Mouse (Mus musculus): Measurements from ENCODE around the gene Flywch2.

Gene Flywch2

DNA sequence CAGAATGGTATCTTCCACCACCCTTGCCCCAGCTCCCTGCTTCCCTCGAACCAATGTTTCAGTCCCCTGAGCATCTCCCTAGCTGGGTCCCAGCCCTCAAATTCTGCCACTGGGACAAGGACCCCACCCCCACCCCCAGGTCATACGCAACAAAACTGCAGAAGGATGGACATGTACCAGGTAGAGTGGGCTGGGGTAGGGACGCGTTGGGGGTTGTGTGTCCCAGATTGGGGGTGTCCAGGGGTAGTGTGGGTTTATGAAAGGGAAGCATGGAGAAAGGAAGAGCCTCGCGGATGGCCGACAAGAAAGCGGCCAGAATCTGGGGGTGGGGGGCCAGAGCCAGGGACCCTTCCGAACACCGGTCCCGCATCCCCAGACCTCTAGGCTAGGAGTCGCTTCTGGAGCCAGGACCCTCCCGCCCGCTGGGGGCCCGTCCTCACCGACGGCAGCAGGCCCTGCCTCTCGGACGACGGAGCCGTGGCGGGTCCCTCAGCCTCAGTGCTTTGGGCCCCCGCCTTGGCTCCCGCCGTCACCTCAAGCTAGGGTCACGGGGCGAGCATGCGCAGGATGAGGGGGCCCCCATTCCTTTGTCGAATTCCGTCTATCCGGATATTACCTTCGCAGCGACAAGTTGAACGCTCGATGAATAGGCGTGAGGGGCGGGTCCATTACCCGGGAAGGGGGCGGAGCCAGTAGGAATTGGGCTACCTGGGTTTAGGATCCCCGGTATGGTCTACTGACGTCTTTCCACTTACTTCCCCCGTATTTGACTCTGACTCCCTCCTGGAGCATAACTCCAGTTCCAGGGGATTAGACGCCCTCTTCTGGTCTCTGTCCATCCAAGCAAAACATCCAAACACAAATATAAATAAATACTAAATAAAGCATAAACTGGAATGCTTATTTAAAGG, at the start of gene Flywch2:
TSS of gene Flywch2 (minus strand) at position 521 of the 911 bp plus-strand sequence.
- DNase-seq (ENCODE audit: low spot score), result peak; percentile 85

DNA sequence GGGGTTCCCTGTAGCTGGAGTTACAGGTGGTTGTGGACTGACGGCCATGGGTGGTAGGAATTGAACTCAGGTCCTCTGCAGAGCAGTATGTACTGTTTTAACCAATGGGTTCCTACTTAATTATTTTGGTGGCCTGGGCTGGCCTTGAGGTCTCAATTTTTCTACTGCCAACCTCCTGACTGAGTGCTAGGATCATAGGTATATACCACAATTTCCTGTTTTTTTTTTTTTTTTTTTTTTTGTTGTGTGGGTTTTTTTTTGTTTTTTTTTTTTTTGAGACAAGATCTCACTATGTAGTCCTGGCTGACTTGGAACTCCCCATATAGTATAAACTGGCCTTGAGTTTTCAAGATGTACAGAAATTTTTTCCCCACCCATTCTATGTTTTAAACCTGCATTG, 45.3 kb upstream of the Flywch2 start:
- DNase-seq (ENCODE audit: low spot score), result no peak

DNA sequence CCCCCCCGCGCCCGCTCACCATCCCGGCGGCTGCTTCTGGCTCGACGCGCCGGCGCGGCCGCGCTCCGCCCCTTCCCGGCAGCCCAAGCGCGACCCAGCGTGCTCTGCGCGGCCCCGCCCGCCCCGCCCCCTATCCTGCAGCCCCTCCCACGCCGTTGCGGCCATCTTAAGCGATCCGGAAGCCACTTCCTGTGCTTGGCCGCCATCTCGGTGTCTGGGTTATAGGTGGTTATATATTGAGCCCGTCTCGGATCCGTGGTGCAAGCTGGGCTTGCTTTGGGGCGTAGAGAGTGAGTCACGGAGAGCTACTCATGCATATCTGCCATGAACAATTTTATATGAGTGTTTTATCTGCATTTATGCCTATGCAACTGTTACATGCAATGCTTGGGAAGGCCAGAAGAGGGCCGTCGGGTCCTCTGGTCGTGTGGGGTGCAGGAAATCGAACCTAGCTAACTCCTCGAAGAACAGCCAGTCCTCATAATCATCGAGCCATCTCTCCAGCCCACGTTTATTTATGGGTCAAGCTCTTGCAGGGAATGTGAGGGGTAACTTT, 43.3 kb upstream of the Flywch2 start, which contains the start of gene Elob:
TSS of gene Elob (minus strand) at position 73 of the 556 bp plus-strand sequence.
- DNase-seq (ENCODE audit: low spot score), result peak; percentile 84

DNA sequence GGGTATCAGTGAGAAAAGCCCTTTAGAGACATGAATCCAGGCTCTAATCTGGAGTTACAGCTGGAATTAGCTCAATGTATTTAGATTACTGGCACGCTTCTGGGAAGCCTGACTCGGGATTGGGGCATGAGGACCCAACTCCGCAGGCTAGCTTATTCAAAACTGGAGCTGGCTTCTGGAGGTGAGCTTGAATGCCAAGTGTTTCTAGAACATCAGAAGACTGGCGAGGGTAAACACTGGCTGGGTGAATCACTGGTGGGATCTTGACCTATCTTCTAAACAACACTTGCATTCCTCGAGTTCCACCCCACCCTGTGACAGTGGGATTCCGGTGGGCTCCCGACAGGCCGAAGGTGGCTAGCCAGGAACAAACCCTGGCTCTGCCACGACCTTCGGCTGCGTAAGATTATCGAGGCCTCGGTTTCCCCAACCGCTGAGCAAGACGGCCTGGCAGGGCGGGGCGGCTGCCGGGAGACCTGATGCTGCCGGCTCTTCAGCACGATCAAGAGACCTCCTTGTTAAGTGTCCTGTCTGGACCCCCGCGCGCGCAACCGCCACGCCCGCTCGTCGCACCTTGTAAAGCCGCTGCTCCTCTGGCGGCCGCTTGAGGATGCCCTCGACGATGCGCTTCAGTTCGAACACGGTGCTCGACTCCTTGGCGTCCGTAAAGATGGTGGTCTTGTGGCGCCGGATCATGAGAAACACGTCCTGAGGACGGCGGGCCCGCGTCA, 42.6 kb upstream of the Flywch2 start:
- peak; percentile 34 for DNase-seq (ENCODE audit: low spot score)

DNA sequence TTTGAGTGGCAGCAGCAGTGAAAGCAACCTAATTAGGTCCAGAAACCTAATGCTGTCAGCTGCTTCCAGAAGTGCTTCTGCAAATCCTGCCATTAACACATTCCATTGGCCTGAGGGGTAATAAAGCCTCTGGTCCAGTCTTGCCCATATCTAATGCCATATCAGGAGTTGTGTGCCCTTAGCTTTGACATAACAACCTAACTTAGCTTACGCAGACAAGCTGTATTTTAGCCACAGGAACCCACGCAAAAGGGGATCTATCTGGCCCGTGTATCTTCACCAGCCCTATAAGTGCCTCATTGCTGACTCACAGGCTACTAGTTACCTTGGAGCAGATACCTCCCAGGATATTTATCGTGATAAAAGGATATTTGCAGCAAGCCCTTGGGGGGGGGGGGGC, 39.7 kb upstream of the Flywch2 start:
- no peak for DNase-seq (ENCODE audit: low spot score)

DNA sequence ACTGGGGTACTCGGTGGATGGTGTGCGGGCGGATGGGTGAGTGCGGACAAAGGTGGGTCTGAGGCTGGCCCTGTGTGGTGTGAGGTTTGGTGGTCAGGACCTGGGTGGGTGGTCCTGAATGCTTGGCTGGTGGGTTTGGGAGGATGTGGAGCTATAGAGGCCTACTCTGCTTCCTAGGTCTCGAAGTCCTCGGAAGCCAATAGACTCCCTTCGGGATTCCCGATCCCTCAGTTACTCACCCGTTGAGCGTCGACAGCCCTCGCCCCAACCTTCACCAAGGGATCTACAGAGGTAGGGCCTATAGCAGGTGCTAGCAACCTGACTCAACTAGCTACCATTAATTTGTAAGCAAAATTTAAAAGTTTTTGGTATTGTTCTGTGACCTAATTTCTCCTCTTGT, 37.7 kb upstream of the Flywch2 start:
- DNase-seq (ENCODE audit: low spot score), result no peak

DNA sequence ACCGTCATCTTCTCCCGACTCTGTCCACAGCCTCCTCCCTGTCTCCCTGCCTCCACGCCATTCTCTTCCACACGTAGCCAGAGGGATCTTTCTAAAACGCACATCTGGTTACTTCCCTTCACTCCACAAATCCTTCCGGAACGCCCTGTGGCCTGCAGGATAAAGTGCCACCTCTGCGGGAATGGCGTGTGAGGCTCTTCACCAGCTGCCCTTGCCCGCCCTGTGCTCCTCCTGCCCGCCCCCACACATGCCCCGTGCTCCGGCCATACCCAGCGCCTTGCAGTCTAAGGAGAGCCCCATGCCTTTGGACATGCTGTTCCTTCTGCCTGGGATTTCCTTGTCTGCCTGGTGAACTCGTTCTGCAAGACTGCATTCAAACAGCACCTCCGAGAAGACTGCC, 37.1 kb upstream of the Flywch2 start:
- no peak for DNase-seq (ENCODE audit: low spot score)

DNA sequence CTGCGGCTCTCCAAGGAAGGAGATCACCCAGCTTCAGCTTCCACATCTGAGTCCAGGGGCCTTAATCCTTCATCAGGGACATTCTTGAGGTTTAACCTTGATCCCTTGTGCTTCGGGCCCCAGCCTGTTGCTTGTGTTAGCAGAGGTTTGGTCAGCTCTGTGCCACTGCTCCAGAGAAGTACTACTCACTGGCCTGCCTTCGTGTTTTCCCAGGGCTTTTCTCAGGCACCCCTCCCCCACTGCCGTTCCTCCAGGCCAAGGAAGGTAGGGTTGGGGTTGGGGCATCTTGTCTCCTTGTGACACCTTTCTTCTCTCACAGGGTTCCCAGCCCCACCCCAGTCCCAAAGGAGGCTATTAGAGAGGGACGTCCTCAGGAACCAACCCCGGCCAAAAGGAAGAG, 36.2 kb upstream of the Flywch2 start:
- DNase-seq (ENCODE audit: low spot score), result no peak

DNA sequence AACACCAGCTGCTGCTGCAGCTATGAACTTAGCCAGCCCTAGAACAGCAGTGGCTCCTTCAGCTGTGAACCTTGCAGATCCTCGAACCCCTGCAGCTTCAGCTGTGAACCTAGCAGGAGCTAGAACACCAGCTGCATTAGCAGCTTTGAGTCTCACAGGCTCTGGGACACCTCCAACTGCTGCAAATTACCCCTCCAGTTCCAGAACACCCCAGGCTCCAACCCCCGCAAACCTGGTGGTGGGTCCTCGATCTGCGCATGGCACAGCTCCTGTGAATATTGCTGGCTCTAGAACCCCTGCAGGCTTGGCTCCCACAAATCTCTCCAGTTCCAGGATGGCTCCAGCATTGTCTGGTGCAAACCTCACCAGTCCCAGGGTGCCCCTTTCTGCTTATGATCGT, 34.9 kb upstream of the Flywch2 start:
- DNase-seq (ENCODE audit: low spot score), result no peak

DNA sequence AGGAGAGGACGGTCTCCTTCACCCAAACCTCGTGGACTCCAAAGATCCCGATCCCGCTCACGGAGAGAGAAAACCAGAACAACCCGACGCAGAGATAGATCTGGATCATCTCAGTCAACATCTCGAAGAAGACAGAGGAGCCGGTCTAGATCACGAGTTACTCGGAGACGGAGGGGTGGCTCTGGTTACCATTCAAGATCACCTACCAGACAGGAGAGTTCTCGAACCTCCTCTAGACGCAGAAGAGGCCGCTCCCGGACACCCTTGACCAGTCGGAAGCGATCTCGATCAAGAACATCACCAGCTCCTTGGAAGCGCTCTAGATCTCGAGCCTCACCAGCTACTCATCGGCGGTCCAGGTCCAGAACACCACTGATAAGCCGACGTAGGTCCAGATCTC, 33.4 kb upstream of the Flywch2 start:
- no peak for DNase-seq (ENCODE audit: low spot score)

DNA sequence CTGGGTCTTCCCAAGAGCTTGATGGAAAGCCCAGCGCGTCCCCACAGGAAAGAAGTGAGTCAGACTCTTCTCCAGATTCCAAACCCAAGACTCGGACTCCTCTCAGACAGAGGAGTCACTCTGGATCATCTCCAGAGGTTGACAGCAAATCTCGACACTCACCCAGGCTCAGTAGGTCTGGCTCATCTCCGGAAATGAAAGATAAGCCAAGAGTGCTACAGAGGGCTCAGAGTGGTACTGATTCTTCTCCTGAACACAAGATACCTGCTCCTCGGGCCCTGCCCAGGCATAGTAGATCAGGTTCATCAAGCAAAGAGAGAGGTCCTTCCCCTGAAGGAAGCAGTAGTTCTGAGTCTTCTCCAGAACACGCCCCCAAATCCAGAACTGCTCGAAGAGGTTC, 32.7 kb upstream of the Flywch2 start:
- no peak for DNase-seq (ENCODE audit: low spot score)

DNA sequence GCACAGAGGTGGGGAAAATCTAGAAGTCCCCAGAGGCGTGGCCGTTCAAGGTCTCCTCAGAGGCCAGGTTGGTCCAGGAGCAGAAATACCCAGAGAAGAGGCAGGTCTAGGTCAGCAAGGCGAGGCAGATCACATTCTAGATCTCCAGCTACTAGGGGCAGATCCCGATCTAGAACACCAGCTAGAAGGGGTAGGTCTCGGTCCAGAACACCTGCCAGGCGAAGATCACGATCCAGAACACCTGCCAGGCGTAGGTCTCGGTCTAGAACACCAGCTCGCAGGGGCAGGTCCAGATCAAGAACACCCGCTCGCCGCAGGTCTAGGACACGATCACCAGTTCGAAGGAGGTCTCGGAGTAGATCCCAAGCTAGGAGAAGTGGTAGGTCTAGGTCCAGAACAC, 29.8 kb upstream of the Flywch2 start:
- DNase-seq (ENCODE audit: low spot score), result no peak

DNA sequence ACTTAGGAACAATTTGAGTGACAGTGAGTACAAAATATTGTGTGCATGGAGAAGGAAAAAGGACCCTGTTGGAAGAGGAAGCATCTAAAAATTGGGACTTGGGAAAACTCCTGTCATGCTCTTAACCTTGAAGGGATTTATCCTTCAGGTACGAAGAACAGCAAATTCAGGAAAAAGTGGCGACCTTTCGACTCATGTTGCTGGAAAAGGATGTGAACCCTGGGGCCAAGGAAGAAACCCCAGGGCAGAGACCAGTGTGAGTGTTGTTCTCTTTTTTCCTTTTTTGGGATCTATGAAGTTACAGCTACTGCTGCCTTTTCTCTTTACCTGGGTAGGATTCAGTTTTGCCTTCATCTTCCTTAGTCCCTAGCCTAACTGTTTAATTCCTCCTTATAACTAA, 22.0 kb upstream of the Flywch2 start:
- no peak for DNase-seq (ENCODE audit: low spot score)

DNA sequence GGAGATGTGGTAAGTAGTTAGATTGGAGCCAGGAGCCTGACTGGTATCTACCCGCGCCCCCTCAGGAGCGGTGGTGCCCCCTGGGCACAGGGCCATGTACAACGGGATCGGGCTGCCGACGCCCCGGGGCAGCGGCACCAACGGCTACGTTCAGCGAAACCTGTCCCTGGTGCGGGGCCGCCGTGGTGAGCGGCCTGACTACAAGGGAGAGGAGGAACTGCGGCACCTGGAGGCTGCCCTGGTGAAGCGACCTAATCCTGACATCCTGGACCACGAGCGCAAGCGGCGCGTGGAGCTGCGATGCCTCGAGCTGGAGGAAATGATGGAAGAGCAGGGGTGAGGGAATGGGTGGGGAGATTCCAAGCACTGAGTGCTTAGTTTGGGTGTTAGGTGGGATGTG, 21.0 kb upstream of the Flywch2 start:
- DNase-seq (ENCODE audit: low spot score), result peak; percentile 36

DNA sequence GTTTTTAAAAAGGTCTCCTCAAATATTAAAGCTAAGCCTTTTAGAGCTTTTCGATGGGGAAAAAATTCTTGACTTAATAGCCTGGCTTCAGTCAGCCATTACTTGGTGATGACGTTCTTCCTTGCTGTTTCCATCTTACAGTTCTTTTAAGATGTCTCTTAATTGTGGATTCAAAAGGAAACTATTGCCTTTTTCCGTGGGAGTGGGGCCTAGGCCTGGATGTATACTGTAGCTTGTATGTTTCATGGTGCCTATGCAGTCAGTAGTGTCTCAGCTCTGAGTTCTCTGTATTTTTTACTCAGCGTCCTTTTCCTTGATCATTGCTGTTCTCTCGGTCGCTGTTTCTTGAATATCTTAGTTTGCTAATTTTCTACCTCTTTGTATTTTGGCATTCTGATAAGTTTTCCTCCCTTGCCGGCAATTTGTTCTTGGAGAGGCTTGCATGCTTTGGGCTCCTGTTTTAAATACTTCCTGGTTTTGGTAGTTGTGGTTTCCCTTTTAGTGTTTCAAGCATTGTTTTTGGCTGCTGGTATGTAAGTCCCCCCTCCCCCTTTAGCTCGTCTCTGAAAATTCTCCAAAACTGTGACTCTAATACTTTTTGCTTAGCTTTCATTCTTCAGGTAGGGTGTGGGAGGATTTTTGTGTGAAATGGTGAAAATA, 18.7 kb upstream of the Flywch2 start:
- no peak for DNase-seq (ENCODE audit: low spot score)

DNA sequence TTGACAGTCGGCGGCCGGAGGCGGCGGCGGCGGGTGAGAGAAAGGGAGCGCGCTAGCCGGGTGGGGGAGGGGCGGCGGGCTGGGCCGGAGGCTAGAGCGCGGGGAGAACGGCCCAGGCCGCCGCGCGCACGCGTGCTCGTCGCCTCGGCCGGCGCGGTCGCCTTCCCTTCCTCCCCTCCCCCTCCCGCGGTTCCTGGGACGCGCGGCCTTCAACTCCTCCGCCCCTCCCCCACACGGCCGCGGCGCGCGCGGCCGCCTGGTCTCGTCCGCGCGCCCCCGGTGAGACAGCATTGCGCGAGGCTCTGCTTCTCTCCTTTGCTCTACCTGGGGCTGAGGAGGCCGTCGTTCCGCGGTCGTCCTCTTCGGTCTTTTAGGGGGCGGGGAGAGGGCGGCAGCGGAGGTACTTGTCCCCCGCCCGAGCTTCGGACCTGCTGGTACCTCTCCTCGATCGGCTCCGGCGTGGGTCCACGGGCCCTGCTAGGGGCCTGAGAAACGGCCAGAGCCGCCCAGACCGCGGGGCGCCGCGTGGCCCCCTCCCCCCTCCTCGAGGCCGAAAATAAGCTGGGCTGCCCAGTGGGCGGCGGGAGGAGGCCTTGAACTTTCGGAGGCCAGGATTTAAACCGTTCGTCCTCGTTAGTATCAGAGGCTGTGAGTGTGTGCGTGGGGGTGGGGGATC, 17.6 kb upstream of the Flywch2 start:
- peak; percentile 74 for DNase-seq (ENCODE audit: low spot score)

DNA sequence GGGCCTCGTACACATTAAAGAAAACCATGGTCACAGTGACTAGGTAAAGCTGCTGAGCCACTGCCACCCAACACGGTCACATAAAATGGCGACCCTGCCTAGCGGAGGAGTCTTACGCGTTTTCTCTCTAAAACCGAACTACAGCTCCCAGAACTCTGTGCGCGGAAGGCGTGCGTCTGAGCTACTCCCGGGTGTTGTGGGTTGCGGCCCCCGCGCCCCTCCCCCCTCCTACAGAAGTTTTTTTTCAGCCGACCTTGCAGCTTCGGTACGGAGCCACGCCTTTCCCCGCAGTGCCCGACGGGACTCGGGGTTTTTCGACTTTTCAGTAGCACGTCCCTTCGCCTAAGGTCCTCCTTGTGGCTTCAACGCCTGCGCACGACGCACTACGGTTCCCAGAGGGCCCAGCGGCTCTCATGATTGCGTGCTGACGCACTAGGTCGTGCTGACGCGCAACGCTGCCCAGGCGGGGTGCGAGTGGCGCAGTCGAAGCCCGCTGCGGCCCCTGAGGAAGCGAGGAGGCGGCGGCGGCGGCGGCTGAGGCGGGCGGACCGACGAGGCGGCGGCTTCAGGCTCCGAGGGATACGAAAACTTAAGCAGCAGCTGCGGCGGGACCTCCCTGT, 17.0 kb upstream of the Flywch2 start:
- DNase-seq (ENCODE audit: low spot score), result peak; percentile 99

DNA sequence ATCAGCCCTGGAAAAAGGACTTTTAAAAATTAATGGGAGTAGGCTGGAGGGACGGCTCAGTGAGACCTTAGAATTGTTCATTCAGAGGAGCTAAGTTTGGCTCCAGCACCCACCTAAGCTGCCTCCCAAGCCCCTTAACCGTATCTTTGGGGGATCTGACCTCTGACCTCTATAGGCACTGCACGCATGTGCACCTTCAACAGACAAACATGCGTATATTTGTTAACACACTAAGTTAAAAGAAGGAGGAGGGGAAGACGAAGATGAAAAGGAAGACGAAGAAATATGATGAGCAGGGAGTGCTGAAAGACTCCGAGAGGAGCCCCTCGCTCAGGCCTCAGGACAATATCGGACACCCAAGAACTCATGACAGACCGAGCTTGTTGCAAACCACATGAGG, 15.7 kb upstream of the Flywch2 start:
- no peak for DNase-seq (ENCODE audit: low spot score)

DNA sequence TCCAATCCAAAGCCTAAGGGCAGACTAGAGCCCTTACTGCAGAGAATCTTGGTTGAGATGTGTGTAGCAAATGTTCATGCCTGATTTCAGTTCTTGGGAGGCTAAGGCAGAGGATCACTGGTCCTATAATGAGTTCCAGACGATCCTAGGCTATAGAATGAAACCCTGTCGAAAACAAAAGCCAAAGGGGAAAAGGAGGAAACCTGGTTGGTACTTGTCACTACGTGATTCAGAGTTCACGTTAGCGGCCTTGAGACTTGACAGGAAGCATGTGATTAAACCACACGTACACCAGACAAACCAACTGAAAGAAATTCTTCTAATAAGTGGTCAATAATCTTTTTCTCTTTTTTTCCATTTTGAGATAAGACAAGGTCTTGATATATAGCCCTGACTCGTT, 11.4 kb upstream of the Flywch2 start:
- DNase-seq (ENCODE audit: low spot score), result no peak

DNA sequence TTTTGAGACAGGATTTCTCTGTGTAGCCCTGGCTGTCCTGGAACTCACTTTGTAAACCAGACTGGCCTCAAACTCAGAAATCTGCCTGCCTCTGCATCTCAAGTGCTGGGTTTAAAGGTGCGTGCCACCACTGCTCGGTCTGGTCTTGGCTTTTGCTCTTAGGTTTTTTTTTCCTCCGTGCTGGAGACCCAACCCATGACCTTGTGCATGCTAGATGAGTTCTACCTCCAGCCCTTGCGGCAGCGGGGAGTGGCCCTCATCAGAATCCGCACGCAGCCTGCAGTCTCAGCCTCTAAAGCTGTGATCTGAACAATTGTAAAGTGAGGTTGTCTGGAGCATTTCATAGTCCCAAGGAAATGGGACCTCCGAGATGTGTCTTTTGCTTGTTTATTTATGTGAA, 9.4 kb upstream of the Flywch2 start:
- no peak for DNase-seq (ENCODE audit: low spot score)

DNA sequence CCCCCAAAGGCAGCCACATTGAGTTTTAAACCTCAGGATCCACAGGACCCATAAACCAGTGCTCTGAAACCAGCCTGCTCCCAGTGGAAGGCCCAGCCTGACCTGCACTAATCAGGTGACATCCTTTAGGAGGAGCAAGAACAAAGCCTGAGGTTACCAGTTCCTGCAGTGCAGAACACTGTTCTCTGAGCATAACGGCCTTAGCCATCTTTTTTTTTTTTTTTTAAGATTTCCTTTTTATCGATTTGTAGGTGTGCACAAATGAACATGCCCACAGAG, 5.1 kb upstream of the Flywch2 start:
- DNase-seq (ENCODE audit: low spot score), result no peak

Data from lung, postnatal 25 days (tissue).